Mouse (Mus musculus): ENCODE data around the gene Gstp3. TPM values are rescaled to one million over a fixed set of nuclear protein-coding genes. Genes with fewer than 3 reads are reported as not detected.

The Gstp3 gene
- polyA plus RNA-seq, 1 experiment from 2014 or later = 0.30 TPM

DNA sequence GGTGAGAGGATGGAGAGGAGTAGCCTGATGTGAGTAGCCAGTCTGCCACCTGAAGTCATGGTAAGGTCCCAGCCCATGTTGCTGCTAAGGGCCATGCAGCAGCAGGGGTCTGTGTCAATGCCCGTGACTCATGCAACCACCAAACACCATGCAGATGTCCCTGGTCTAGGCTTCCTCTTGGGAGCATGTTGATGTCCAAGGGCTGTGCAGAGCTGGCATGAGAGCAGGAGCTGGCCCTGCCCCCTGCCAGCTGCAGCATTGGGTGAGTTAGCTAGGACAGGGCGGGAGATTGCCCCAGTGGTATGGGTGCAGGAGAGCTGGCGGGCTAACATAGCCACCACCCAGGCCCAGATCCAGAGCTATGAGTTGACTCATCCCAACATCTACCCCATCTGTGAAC, 31.1 kb upstream of the Gstp3 start:
- no peak overlapping the region for H3K27ac ChIP-seq
- no peak for ATAC-seq (replicated peaks; ENCODE audit: insufficient number of reproducible peaks, insufficient read depth, low FRiP score, low read depth)
- WGBS = 77% methylated on average over 3 of the region's 3 CpGs
- H3K4me2 ChIP-seq = no peak overlapping the region
- H3K9me3 ChIP-seq (replicated peaks) = no peaks in the 10 kb centered on the region
- peaks cover 7% of the 10 kb centered on the region for H3K27me3 ChIP-seq
- no peak overlapping the region for H3K4me3 ChIP-seq
- no peak overlapping the region for H3K9ac ChIP-seq
- peaks cover 11% of the 10 kb centered on the region for H3K4me1 ChIP-seq (replicated peaks)
- no peaks in the 10 kb centered on the region for H3K36me3 ChIP-seq

GRCm38 (mm10) chr19:4089128-4089527, 29.8 kb upstream of the Gstp3 start:
- no peak overlapping the region for H3K4me2 ChIP-seq
- H3K36me3 ChIP-seq = no peaks in the 10 kb centered on the region
- H3K9ac ChIP-seq = no peak overlapping the region
- no peak for ATAC-seq (replicated peaks; ENCODE audit: insufficient number of reproducible peaks, insufficient read depth, low FRiP score, low read depth)
- no peaks in the 10 kb centered on the region for H3K9me3 ChIP-seq (replicated peaks)
- H3K4me1 ChIP-seq (replicated peaks) = peaks cover 11% of the 10 kb centered on the region
- WGBS = 74% methylated on average over 6 of the region's 6 CpGs
- H3K27ac ChIP-seq = no peak overlapping the region
- peaks cover 15% of the 10 kb centered on the region for H3K27me3 ChIP-seq
- H3K4me3 ChIP-seq = no peak overlapping the region

DNA sequence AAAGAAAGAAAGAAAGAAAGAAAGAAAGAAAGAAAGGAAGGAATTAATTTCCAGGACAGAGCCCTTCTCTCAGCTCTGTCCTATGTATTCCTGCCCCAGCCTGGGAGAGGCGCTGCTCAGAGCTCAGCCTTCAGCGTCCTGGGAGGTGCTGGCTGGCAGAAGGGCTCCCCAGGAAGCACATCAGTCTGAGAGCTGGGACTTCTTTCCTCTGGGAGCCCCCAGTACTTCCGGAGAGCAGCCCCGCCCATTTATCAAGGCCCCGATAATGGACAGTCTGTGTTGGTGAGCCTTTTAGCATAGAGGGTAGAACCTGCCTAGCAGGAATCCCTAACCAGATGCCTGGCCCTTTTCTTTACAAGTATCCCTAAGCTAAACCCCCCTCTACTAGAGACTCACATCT, 28.8 kb upstream of the Gstp3 start:
- Histone ChIP-seq H3K9ac (no peak overlapping the region), H3K4me3 (no peak overlapping the region), H3K36me3 (no peaks in the 10 kb centered on the region), H3K4me1 (replicated peaks) (peaks cover 8% of the 10 kb centered on the region), H3K9me3 (replicated peaks) (no peaks in the 10 kb centered on the region), H3K27me3 (peaks cover 22% of the 10 kb centered on the region), H3K4me2 (no peak overlapping the region), H3K27ac (no peak overlapping the region)
- no peak for ATAC-seq (replicated peaks; ENCODE audit: insufficient number of reproducible peaks, insufficient read depth, low FRiP score, low read depth)
- 38% methylated on average over 5 of the region's 5 CpGs for WGBS

GRCm38 (mm10) chr19:4087090-4087489, 27.7 kb upstream of the Gstp3 start:
- Histone ChIP-seq H3K9ac (no peak overlapping the region), H3K4me1 (replicated peaks) (peaks cover 8% of the 10 kb centered on the region), H3K36me3 (no peaks in the 10 kb centered on the region), H3K27me3 (peaks cover 24% of the 10 kb centered on the region), H3K27ac (peak overlapping the region; percentile 65), H3K9me3 (replicated peaks) (no peaks in the 10 kb centered on the region), H3K4me3 (no peak overlapping the region), H3K4me2 (no peak overlapping the region)
- 62% methylated on average over 5 of the region's 5 CpGs for WGBS
- ATAC-seq (replicated peaks; ENCODE audit: insufficient number of reproducible peaks, insufficient read depth, low FRiP score, low read depth) = peak; percentile 72

- Histone ChIP-seq H3K27me3 (peaks cover 24% of the 10 kb centered on the region), H3K9me3 (replicated peaks) (no peaks in the 10 kb centered on the region), H3K9ac (no peak overlapping the region), H3K4me3 (no peak overlapping the region), H3K4me1 (replicated peaks) (peaks cover 8% of the 10 kb centered on the region), H3K36me3 (no peaks in the 10 kb centered on the region), H3K4me2 (no peak overlapping the region), H3K27ac (no peak overlapping the region)
- 91% methylated on average over 15 of the region's 15 CpGs for WGBS
- ATAC-seq (replicated peaks; ENCODE audit: insufficient number of reproducible peaks, insufficient read depth, low FRiP score, low read depth) = no peak
Measured at GRCm38 (mm10) chr19:4086156-4086555, 26.8 kb upstream of the Gstp3 start.

DNA sequence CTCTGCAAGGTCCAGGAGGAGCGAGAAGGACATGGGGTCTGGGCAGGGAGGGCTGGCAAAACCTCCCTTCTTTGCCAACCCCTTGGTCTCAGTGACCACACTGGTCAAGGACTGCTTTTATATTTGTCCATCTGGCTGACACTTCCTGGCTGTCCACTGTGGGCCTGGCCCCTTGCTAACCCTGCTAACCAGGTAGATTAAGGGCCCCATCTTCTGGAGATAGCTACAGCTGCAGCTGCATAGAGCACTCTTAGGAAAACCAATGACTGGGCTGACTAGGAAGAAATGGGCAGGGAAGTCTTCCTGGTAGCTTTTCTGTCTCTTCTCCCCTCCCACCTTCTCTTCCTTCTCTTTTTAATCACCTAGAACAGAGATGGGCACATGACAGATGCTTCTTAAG, 25.6 kb upstream of the Gstp3 start:
- Histone ChIP-seq H3K27ac (no peak overlapping the region), H3K4me3 (no peak overlapping the region), H3K9me3 (replicated peaks) (no peaks in the 10 kb centered on the region), H3K36me3 (no peaks in the 10 kb centered on the region), H3K4me1 (replicated peaks) (peaks cover 8% of the 10 kb centered on the region), H3K9ac (no peak overlapping the region), H3K4me2 (no peak overlapping the region), H3K27me3 (peaks cover 24% of the 10 kb centered on the region)
- ATAC-seq (replicated peaks; ENCODE audit: insufficient number of reproducible peaks, insufficient read depth, low FRiP score, low read depth) = no peak
- WGBS = 100% methylated on average over 1 of the region's 1 CpGs

- Histone ChIP-seq H3K4me2 (no peak overlapping the region), H3K36me3 (no peaks in the 10 kb centered on the region), H3K27ac (no peak overlapping the region), H3K27me3 (peaks cover 18% of the 10 kb centered on the region; the same call in 1 of the 2 replicates), H3K9ac (no peak overlapping the region), H3K9me3 (replicated peaks) (no peaks in the 10 kb centered on the region), H3K4me1 (replicated peaks) (peaks cover 8% of the 10 kb centered on the region), H3K4me3 (no peak overlapping the region)
- no peak for ATAC-seq (replicated peaks; ENCODE audit: insufficient number of reproducible peaks, insufficient read depth, low FRiP score, low read depth)
- WGBS = 34% methylated on average over 8 of the region's 8 CpGs
Measured at GRCm38 (mm10) chr19:4083826-4084225, 24.5 kb upstream of the Gstp3 start.

DNA sequence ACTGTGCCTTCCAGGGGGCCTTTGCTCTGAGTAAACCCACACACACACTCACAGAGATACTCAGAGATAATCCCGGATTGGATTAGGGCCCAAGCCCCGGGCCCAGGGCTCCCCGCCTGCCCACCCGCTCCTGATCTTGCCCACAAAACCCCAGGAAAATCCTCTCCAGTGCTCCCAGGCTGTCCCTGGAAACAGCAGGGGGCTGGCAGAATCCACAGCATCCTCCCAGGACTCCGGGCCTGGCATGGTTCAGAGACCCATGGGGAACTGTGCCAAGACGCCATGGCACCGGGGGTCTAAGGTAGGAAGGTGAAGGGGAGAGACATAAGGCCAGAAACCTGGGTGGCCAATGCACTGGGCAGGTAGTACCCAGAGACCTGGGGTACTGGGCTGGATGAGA, 23.9 kb upstream of the Gstp3 start:
- Histone ChIP-seq H3K27ac (no peak overlapping the region), H3K36me3 (no peaks in the 10 kb centered on the region), H3K9ac (no peak overlapping the region), H3K4me2 (no peak overlapping the region), H3K27me3 (peaks cover 18% of the 10 kb centered on the region; the same call in 1 of the 2 replicates), H3K9me3 (replicated peaks) (no peaks in the 10 kb centered on the region), H3K4me3 (no peak overlapping the region), H3K4me1 (replicated peaks) (peaks cover 8% of the 10 kb centered on the region)
- no peak for ATAC-seq (replicated peaks; ENCODE audit: insufficient number of reproducible peaks, insufficient read depth, low FRiP score, low read depth)
- 74% methylated on average over 7 of the region's 7 CpGs for WGBS

- Histone ChIP-seq H3K9ac (no peak overlapping the region), H3K4me3 (no peak overlapping the region), H3K27me3 (peaks cover 18% of the 10 kb centered on the region; the same call in 1 of the 2 replicates), H3K4me2 (no peak overlapping the region), H3K4me1 (replicated peaks) (peaks cover 7% of the 10 kb centered on the region), H3K36me3 (no peaks in the 10 kb centered on the region), H3K9me3 (replicated peaks) (no peaks in the 10 kb centered on the region), H3K27ac (no peak overlapping the region)
- WGBS = 71% methylated on average over 11 of the region's 11 CpGs
- ATAC-seq (replicated peaks; ENCODE audit: insufficient number of reproducible peaks, insufficient read depth, low FRiP score, low read depth) = no peak
Measured at GRCm38 (mm10) chr19:4082219-4082965, 23.0 kb upstream of the Gstp3 start.

GRCm38 (mm10) chr19:4081394-4081793, 22.0 kb upstream of the Gstp3 start, which contains the start of gene Cabp2:
Gene Cabp2 (plus strand): TSS chr19:4081578.
- H3K36me3 ChIP-seq = no peaks in the 10 kb centered on the region
- H3K4me2 ChIP-seq = no peak within 1 kb of the TSS
- H3K4me1 ChIP-seq (replicated peaks) = no peaks in the 10 kb centered on the region
- no peak within 1 kb of the TSS for H3K27ac ChIP-seq
- no peak within 1 kb of the TSS for H3K4me3 ChIP-seq
- H3K9me3 ChIP-seq (replicated peaks) = no peaks in the 10 kb centered on the region
- H3K9ac ChIP-seq = no peak within 1 kb of the TSS
- peaks cover 18% of the 10 kb centered on the region; the same call in 1 of the 2 replicates for H3K27me3 ChIP-seq
- 68% methylated on average over 3 of the region's 3 CpGs for WGBS
- ATAC-seq (replicated peaks; ENCODE audit: insufficient number of reproducible peaks, insufficient read depth, low FRiP score, low read depth) = no peak

DNA sequence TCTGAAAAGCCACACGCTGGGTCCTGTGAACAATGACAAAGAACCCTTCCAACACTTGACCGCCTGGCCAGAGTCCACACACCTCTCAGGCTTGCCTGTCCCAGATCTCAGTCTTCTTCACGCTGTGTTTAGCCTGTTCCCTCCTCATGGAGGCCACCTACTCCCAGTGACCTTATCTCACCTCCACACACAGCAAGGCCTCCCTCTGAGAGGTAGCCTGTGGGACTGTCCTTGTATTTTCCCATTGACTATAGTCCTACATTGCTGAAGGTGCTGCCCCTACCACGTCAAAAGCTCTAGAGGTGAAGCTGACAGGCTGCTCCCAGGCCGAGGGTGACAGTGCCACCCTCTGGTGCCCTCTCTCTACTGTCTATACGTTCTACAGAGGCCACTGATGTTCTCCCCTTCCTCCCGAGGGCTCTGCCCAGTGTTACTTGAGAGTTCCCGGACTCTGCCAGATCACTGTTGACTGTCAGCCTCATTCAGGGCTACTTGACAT, 21.2 kb upstream of the Gstp3 start:
- H3K4me1 ChIP-seq (replicated peaks) = no peaks in the 10 kb centered on the region
- H3K27ac ChIP-seq = no peak overlapping the region
- H3K4me3 ChIP-seq = no peak overlapping the region
- H3K4me2 ChIP-seq = no peak overlapping the region
- peaks cover 18% of the 10 kb centered on the region; the same call in 1 of the 2 replicates for H3K27me3 ChIP-seq
- whole genome bisulfite sequencing = 59% methylated on average over 8 of the region's 8 CpGs
- ATAC-seq (replicated peaks; ENCODE audit: insufficient number of reproducible peaks, insufficient read depth, low FRiP score, low read depth) = no peak
- no peak overlapping the region for H3K9ac ChIP-seq
- H3K9me3 ChIP-seq (replicated peaks) = no peaks in the 10 kb centered on the region
- no peaks in the 10 kb centered on the region for H3K36me3 ChIP-seq

- H3K4me2 ChIP-seq = no peak overlapping the region
- ATAC-seq (replicated peaks; ENCODE audit: insufficient number of reproducible peaks, insufficient read depth, low FRiP score, low read depth) = no peak
- no peak overlapping the region for H3K27ac ChIP-seq
- no peak overlapping the region for H3K4me3 ChIP-seq
- H3K9ac ChIP-seq = no peak overlapping the region
- H3K9me3 ChIP-seq (replicated peaks) = no peaks in the 10 kb centered on the region
- no peaks in the 10 kb centered on the region for H3K36me3 ChIP-seq
- no peaks in the 10 kb centered on the region for H3K4me1 ChIP-seq (replicated peaks)
- WGBS = 70% methylated on average over 1 of the region's 1 CpGs
- peaks cover 14% of the 10 kb centered on the region; the same call in 1 of the 2 replicates for H3K27me3 ChIP-seq
Measured at GRCm38 (mm10) chr19:4079594-4079993, 20.2 kb upstream of the Gstp3 start.
